Mouse (Mus musculus) left cerebral cortex, postnatal 10 days (tissue): Measurements from ENCODE around the gene Asb1. TPM values are rescaled to one million over a fixed set of nuclear protein-coding genes. Genes with fewer than 3 reads are reported as not detected.
A peak's percentile ranks its signal among the peaks of the same experiment; 100 is the strongest.

ENCODE experiments used
- DNase-seq, 2 experiments: peaks; one replicate each; pipeline ENCODE4 v3.0.0; 2021 to 2022; ENCODE audit warnings: low spot score in 2 of 2, mixed read lengths in 1 of 2; ENCODE audit errors: extremely low spot score in 1 of 2
- intact Hi-C: fragments of 180-260 bp; cut with DNase I; formaldehyde crosslinking; loops from one replicate; pipeline ENCODE4 v1.15.1; 2025
- total RNA-seq, 2 experiments: library from RNA; stranded (reverse); gene quantifications; 2 replicates each; pipeline ENCODE4 v1.2.3; 2021

Gene Asb1
- total RNA-seq, result 10 to 100 TPM; 38.8 to 44.4 TPM

- intact Hi-C loops, result no loop called here
- DNase-seq, result peak; percentile 91 to 96
Measured at GRCm38 (mm10) chr1:91540271-91540826, at the start of gene Asb1. Asb1 (plus strand) TSS chr1:91540544.

- no peak for DNase-seq
- intact Hi-C loops, result no loop called here
Measured at GRCm38 (mm10) chr1:91492740-91493139, 47.6 kb upstream of the Asb1 start.

GRCm38 (mm10) chr1:91493938-91494337, 46.4 kb upstream of the Asb1 start:
- intact Hi-C loops, result no loop called here
- DNase-seq, result no peak

GRCm38 (mm10) chr1:91494457-91495140, 45.7 kb upstream of the Asb1 start, which contains the start of gene Traf3ip1:
Traf3ip1 (plus strand) TSS chr1:91494647.
- intact Hi-C loops, result no loop called here
- DNase-seq, result peak; percentile 86 to 96

GRCm38 (mm10) chr1:91495321-91495720, 45.0 kb upstream of the Asb1 start:
- intact Hi-C loops, result no loop called here
- no peak for DNase-seq

GRCm38 (mm10) chr1:91498579-91498978, 41.8 kb upstream of the Asb1 start:
- intact Hi-C loops, result no loop called here
- DNase-seq, result no peak

GRCm38 (mm10) chr1:91504615-91505014, 35.7 kb upstream of the Asb1 start:
- intact Hi-C loops, result no loop called here
- no peak for DNase-seq

GRCm38 (mm10) chr1:91514916-91515315, 25.4 kb upstream of the Asb1 start:
- intact Hi-C loops, result no loop called here
- no peak for DNase-seq

GRCm38 (mm10) chr1:91515642-91516041, 24.7 kb upstream of the Asb1 start:
- no peak for DNase-seq
- intact Hi-C loops, result no loop called here

GRCm38 (mm10) chr1:91523759-91524158, 16.6 kb upstream of the Asb1 start:
- DNase-seq, result peak; percentile 54 to 70
- intact Hi-C loops, result loop anchor here (10.0 kb wide), 2 partner anchors 421 to 931 kb away; no protein-coding TSS in a partner anchor

GRCm38 (mm10) chr1:91525838-91526237, 14.5 kb upstream of the Asb1 start:
- peak in 1 of 2 experiments; percentile 34 for DNase-seq
- intact Hi-C loops, result loop anchor here (5.0 to 10.0 kb wide), 3 partner anchors 226 to 929 kb away; no protein-coding TSS in a partner anchor

- intact Hi-C loops, result no loop called here
- DNase-seq, result no peak
Measured at GRCm38 (mm10) chr1:91530166-91530565, 10.2 kb upstream of the Asb1 start.

- no peak for DNase-seq
- intact Hi-C loops, result no loop called here
Measured at GRCm38 (mm10) chr1:91532243-91532642, 8.1 kb upstream of the Asb1 start.

GRCm38 (mm10) chr1:91532892-91533291, 7.5 kb upstream of the Asb1 start:
- intact Hi-C loops, result no loop called here
- no peak for DNase-seq

GRCm38 (mm10) chr1:91533483-91533882, 6.9 kb upstream of the Asb1 start:
- no peak for DNase-seq
- intact Hi-C loops, result no loop called here

GRCm38 (mm10) chr1:91533961-91534723, 6.2 kb upstream of the Asb1 start:
- no peak for DNase-seq
- intact Hi-C loops, result no loop called here

- intact Hi-C loops, result no loop called here
Measured at GRCm38 (mm10) chr1:91537786-91538569, 2.4 kb upstream of the Asb1 start.

GRCm38 (mm10) chr1:91538570-91538929, 1.8 kb upstream of the Asb1 start:
- no peak for DNase-seq

More at GRCm38 (mm10) chr1:91537786-91538569, 2.4 kb upstream of the Asb1 start:
- no peak for DNase-seq

GRCm38 (mm10) chr1:91539246-91539645, 1.1 kb upstream of the Asb1 start:
- DNase-seq, result no peak
- intact Hi-C loops, result no loop called here

More at GRCm38 (mm10) chr1:91538570-91538929, 1.8 kb upstream of the Asb1 start:
- intact Hi-C loops, result no loop called here
